Mouse (Mus musculus): ENCODE measurements around the gene Skor1.

DNA sequence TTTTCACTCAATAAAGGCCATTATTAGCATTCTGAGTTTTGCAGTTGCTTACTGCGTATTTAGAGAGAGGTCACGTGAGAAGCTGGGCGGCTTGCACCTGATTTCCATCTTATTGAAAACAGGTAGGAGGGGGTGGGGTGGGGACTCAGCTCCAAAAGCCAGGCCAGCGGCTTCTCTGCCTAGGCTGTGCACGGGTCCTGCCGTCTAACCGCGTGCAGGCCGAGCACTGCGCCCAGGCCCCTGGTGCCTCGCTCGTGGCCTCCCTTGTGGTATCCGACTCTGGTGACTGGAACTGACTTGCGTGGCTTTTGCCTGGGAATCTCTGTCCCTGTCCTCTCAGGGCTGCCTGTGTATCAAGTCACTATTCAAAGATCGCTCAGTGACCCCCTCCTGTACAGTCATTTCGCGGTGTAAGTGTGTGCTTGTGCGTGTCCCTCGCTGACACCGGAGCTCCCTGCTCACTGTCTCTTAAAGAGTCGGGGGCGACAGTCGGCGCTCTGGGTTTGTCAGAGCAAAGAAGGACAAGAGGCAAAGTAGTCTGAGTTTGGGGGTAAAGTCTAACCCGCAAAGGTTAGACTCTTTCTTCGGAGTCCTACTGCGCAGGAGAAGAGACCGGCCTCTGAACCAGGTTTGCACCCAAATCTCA, 16.7 kb downstream of the Skor1 start:
- TF ChIP-seq CTCF (IDR thresholded peaks at IDR 0.05; ENCODE audit: low read depth, low read length): no peak
- no peak for TF ChIP-seq POLR2A (IDR thresholded peaks at IDR 0.05; ENCODE audit: borderline replicate concordance, low read depth, low read length)

Data from bone marrow macrophage, adult 2 months (primary cell).